Mouse (Mus musculus) liver (tissue): ENCODE measurements around the gene Nol4l.

Experiments used
- DNase-seq: peaks from one replicate; pipeline ENCODE4 v3.0.0-alpha.2; 2020; ENCODE audit warnings: mixed read lengths

The Nol4l gene

DNA sequence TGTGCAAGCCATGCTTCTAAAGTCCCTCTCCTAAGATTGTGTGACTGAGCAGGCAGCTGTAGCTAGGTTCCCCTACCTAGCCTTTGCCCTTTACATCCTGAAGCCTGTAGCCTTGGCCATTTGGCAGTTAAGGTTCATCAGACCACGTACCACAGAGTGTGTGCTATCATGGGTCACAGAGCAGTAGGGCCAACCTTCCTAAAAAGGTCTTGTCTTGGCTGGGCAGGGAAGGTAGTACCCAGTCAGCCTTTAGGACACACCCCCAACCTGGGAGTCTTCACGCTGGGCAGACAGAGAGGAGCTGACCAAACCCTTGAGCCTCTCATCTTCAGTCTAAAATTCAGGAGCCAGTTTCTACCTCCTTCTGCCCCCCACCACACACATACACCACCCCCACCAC lies 89.0 kb downstream of the Nol4l start:
- no peak for DNase-seq

DNA sequence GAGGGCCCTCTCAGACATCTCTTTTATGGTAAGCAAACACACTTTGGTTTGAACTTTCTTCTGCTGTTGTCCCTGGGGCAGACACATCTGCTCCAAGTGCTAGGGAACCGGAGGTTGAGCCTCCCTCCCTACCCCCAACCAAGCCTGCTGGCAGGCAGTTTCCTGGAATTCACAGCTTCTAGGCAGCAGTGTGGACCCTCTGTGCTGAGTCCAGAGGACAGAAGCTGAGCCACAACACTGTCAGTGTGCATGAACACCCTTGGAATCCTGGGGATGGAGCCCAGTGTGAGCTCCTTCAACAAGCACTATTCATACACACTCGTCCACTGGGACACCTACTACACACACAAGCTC lies 92.5 kb downstream of the Nol4l start:
- DNase-seq = no peak

DNA sequence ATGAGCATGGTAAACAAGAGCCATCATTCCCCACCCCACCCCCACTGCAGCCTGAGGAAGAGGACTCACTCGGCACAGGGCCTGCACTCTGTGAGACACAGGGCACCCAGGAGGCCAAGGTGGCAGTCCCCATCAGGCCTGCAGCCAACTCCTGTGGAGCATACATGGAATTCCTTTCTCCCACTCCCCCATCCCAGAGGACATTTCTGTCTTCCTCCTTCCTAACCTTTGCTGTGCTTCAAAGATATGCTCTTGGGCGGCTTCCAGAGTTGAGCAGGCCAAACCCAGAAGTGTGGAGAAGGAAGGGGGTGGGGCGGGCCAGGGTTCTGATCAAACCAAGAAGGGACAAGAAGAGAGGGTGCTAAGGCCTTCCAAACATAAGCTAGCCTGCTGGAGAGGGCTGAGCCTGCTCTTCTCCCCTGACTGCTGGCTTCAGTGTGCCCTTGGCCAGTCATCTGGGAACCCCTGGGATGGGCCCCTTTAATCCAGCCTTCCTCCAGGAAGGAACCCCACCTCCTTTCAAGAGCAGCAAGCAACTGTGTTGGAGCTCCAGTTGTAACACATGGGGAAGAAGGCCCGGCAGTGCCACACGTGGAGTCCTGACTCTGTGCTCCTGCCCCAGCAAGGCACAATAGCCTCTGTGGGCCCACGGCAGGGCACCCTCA lies 93.0 kb downstream of the Nol4l start:
- DNase-seq = peak; percentile 47

DNA sequence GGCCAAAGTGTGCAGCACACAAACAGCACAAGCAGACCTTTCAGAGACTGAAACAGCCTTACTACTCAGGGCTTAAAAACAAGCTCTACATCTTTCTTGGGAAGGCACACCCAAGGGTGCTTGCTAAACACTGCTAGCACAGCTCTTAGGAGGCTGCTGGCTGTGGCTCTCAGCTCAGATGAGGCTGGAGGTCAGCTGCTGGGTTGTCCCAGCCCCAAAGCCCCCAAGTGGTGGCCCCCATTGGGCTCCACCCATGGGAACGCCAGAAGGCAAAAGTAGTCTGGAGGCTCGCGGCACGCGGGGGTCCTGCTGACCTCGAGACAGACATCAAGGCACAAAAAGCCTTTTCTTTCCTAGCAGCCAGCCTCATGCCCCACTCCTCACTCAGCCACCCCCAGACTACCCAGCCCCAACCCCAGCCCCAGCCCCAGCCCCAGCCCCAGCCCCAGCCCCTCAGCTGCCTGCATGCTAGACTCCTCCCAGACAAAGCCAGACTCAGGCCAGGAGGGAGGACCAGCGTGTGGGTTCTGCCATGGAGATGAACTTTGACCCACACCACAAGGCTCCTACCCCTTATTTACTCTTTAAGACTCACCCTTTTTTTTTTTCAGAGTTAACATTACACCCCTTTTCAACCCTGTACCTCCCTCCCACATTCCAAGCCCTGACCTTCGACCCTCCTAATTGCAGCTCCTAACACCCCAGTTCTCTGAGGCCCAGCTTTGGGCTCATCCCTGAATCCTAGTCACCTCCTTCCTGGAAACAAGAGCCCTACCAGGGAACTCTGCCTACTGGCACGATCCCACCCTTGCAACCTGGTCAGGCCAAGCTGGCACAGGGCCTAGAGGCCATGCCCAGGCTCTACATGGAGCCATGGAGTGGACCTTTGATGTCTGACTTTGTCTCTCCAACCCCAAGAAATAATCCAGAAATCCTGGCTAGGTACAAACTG lies 94.6 kb downstream of the Nol4l start:
- DNase-seq = no peak

DNA sequence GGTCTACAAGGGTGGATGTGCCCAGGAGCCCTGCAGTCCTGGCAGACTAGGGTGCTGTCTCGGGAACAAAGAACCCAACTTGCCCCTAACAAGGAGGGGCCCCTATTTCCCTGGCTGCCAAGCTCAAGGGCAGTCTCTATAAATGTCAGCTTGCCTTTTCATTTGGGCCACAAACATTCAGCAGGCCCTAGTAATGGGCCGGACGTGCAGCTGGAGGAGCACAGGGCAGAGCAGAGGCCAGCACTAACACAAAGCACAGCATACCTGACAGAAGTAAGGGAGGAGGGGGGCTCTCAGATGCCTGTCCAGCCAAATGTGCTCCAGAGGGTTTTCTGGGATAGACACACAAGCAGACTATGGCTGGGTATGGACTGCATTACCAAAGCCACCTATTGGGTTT lies 95.9 kb downstream of the Nol4l start:
- DNase-seq = no peak

DNA sequence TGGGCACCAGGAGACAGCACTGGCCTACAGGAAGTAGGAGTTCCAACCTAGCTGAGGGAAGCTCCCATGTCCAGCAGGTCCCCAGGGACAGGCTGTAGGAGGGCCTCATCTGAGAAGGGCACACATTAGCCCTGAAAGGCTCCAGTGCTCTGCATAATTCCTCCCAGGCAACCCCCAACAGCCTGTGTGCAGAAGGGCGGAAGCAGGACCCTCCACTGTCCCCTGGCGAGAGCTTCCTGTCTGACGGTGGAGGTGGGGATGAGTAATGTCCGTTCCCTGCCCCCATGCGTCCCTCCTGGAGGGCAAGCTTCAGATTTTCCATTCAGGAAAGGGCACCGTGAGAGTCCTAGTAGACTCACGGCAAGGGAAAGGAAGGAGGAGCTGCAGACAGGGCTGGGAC lies 97.3 kb downstream of the Nol4l start:
- peak; percentile 26 for DNase-seq

DNA sequence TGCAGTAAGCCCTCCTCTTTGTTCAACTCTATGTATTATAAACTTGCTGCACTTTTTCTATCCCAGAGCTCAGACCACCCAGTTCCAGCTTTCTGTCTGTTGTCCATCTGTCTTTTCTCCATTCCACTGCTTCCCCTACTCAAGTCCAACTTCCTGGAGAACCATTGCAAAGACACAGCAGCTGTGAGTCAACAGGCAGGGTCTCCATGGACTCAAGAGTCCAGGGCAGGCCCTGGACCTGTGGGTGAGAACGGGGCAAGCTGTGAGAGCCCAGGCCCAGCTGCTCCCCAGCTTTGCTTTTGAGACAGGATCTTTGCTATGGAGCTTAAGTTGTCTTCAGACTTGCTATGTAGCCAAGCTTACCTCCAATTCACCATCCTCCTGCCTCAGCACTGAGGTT lies 99.2 kb downstream of the Nol4l start:
- no peak for DNase-seq

DNA sequence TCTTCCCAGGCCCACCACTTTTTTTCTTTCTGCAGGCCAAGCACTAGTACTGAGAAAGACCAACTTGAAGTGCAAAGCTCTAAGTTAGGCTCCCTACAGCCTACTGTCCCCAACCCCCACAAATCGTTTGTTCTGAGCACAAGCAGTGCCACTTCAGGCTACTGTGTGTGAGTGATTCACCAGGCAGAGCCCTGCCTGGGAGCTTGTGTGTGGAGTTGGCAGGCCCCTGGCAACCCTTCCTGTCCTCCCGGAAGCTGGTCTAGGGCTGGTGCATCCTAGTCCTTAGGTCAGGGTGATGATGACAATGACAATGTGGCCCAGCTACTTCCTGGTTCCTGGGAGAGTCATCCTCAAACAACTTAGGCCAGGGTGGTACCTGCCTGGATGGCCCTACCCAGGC lies 101.3 kb downstream of the Nol4l start:
- no peak for DNase-seq

DNA sequence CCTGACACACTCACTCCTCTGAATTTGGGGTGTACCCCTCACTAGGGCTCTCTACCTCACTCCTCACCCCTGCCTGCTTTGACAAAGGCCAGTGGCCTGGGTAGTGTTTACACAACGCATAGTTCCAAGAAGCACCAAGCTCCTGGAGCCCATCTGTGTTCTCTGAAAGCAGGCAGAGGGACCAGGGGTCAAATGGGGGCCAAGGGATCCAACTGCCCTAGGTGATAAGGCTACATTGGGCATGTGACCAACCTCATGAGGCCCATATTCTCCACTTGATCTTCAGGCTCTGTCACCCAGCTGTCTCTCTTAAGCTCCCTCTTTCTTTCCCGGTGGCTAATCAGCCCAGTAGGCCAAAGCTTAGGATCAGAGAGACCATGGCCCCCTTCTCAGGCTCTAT lies 102.8 kb downstream of the Nol4l start:
- DNase-seq = peak; percentile 50

DNA sequence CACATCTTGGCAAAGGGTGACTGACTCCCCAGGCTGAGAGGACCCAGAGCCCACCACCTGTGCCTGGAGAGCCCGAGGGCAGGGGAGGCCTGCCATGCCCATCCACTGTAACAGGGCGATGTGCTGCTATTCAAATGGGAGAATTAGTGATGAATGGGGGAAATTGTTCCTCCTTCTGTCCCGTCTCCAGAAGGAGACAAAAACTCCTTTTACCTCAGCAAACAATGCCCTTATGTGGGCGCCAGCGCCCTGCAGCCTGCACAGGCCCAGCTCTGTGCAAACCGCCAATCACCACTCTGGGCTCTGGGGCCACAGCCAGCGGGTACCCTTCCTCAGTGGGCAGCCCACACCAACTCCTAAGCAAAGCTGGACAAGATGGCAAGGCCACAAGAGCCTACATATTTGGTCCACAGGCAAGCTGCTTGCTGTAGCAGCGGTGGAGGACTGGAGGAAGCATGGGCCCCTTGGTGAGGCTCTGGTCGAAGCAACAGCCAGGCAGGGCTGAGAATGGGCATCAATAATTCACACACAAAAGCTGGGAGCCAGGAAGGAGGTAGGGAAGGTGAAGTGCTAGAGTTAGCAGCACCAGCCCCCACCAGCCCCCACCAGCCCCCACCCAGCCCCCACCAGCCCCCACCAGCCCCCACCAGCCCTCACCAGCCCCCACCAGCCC lies 103.6 kb downstream of the Nol4l start:
- DNase-seq = no peak

DNA sequence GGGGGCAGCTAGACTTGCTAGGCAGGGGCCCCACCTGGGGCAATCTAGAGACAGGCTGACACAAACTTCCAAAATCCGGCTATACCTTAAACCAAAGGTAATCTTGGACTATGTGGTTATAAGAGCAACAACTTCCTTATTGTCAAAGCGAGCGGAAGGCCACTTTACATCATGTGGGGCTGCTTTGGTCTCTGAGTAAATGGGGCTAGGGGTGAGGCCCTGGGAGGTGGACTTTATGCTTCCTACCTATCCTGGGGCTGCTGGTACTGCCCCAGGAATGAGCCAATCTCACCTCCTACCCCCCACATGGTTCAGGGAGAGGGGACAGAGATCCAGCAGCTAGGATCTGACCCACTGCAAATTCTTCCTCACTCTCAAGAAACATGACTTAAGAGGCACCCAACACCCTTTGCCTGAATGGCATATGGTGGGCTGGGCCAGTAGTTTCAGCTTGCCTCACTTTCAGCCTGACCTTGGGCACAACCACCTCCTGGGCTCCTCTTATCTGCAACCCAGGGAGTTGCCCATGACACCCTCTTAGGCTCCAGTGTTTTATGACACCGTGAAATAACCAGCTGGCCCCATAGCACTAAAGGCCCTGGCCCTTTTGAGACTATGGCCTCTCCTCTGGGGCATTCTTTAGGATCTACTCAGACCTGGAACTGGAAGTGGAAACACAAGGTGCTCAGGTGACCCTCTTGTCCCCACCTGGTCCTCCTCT lies 104.5 kb downstream of the Nol4l start:
- no peak for DNase-seq

DNA sequence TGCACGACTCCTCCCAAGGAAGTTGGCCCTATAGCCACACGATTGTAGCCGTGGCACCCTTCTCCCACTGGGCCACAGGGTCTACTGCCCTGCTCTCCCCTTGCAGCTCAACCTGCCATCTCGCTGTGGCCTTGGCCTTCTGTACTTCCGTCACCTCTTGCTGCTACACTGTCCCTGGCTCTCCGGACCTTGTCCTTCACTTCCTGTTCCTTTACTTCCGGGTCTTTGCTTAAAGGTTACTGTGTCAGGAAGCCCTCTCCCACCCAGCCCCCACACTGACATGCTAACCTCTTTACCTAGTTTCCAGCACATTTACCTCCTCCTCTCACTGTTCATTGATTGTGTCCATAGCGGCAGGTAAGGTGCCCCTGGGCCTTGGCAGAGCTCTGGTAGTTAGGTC lies 105.2 kb downstream of the Nol4l start:
- DNase-seq = no peak

DNA sequence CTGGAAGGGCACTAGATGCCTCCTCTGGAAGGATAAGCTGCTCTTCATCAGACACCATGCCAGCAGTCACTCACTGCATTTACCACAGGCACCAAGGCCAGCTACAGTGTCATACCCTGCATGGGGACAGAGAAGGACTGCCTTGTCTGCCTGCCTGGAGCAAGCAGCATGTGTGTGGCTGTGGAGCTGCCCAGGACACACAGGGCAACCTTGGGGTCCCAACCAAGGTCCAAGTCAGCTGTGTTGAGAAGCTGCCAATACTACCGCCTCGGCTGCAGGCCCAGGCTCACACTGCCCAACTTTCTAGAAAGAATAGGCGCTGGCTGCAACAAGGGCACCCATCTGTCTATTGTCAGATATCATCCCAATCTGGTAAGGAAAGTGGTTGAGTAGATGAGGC lies 106.7 kb downstream of the Nol4l start:
- no peak for DNase-seq

DNA sequence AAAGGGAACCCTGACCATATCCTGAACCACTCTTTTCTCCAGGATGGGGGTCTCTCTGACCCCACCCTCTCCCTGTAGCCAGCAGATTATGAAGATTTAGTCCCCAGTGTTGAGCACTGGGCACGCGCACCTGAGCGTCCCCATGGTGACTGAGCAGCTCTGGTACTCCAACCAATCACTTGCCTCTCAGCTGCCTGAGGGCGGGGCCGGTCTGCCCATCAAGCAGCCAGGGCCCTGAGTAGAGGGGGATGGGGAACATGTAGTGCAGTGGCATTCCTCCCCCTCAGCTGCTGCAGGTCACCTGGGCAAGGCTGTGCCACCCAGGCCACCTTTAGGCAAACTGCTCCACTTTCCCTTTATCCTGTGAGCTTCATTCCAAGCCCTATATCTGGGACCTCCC lies 107.7 kb downstream of the Nol4l start:
- no peak for DNase-seq

DNA sequence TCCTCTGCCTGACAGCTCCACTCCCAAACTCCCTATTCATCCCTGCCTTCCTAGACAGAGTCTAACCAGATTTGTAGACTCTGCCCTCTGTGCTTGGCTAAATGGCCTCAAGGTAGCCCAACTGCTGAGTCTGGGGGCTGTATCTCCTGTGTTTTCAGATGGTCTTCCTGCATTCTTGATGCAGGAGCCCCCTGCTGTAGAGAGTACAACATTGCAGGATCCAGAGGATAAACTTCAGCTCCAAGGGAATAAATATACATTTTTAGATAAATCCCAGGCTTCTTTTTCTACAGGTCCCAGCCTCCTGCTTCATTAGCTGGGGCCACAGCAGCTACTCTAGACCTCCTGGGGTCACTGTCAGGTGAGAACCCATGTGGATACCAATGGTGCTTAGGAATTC lies 108.5 kb downstream of the Nol4l start:
- no peak for DNase-seq

DNA sequence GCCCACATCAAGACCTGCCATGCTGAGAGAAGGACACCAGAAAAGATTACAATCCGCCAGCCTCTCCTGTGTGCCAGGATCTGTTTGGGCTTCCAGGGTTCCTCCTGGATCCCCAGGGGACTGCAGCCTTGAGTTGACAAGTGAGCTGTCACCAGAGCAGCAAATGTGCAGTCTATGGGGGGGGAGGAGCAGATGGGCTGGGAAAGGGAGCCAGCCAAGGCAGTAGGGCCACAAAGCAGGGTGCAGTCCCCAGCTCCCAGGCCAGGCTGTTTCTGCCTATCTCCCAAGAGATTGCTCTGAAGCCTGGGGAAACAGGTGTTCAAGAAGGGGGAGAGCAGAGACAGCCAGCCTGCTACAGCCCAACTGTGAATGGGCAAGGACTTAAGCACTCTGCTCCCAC lies 111.4 kb downstream of the Nol4l start:
- DNase-seq = no peak

DNA sequence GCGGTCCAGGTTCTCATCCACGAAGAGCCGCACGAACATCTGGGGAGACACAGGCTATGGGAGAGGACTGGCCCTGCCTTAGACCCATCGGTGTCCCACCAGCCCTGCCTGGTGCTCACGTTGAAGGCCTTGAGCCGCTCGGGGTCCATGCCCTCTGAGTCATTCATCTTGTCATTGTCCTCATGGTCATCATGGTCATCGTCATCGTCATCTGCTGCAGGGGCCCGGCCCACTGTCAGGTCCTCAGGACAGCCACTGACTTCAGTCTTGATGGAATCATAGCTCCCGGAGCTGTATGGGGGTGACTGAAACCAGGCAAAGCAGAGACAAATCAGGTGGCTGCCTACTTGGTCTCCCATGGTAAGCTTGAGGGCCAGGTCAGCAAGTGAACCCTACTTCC lies 111.9 kb downstream of the Nol4l start:
- DNase-seq = no peak

DNA sequence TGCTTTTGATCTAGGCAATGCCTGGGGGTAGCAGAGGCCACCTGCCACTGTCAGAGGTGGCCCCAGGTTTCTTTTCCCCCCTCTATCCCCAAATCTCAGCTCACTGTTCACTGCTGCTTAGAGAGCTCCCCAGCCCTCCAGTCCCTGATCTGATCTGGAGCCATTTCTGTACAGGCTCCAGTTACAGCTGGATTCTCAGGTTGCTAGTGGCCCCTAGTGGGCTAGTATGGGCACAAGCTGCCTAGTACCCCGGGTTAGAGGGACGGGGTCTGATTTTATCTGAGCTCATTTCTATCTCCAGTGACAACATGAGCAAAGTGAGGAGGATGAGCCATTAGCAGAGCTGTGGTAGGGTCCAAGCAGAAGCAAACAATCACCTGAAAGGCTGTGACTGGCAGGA lies 115.2 kb downstream of the Nol4l start:
- DNase-seq = peak; percentile 23

DNA sequence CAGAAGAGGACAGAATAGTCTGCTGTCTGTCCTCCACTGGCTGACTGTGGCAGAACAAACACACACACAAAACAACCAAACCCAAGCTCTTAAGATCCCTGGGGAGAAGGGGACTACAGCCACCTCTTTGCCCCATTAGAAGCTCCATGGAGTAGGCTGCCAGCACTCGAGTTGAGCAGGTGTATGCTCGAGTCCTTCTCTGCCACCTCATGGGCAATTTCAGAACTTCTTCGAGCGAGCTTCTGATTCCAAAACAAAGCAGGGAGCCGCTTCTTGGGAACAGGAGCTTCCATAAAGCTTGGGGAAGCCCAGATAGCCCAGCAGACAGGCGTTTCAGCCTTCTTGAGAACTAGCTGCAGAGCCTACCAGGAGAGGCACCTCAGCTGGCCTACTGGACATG lies 117.2 kb downstream of the Nol4l start:
- DNase-seq = no peak

DNA sequence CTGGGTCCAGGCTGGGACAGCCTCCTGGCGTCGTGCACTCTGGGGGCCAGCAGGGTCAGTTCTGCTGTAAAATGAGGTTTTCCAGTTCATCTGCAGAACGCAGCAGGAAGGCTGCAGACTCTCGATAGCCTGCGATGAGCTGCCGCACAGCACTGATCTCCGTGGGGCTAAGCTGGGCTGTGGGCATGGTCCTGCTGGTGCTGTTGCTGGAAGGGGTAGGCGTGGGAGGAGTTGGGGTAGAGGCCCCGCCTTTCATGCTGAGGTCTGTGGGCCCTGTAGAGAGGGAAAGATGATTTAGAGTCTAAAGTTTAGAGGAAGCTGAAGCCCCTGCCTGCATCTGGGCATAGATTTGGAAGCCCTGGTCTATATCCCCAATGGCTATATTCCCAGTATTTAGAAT lies 118.2 kb downstream of the Nol4l start:
- no peak for DNase-seq

DNA sequence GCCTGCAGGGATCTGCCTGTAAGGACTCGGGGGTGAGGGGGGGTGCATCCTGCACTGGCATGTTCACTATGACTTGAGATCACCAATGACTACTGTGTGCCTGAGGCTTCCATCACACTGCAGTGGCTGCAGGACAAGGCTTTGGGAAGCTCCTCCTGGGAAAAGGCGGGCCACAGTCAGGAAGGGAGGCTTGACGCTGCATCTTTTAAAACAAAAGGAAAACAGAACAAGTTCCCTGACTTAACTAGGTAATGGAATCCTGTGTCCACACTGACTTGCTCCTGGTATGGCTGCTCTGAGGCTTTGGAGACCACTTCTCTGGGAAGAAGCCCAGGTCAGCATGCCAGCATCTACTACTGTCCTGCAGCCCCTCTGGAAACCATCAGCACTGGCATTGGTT lies 120.8 kb downstream of the Nol4l start:
- DNase-seq = no peak

DNA sequence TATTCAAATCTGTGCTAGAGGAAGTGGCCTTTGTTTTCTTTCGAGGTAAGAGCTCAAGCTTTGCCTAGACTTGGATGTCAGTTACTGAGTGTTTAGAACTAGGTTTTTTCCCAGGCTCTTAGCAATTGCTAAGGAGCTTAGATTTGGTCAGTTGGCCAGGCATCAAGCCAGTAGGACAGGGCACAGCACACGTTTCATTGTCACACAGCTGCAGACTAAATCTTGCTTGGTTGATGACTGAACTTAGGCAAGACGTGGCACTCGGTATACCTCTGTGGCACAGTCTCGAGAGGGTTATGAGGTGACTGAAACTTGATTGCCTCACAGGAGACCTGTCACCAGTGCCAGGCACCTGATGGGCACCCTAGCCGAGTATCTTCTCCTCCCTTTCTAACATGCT lies 122.9 kb downstream of the Nol4l start:
- DNase-seq = no peak

DNA sequence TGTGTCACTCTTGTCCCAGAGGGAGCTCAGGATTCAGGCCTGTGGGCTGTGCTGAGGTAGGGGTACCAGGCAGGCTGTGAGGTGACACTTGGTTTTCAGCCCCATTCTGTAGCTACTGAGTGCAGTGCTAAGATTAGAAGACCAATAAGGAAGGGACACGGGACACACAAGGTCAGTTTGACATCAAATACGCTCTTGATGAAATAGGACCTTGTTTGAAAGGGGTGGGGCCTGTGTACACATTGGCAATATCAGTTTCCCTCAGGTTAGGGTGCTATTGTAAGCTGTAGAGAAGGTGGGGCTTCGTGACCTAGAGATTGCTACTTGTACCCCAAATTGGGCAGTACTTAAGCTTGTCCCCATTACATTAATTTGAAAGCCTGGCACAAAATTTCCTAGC lies 124.9 kb downstream of the Nol4l start:
- DNase-seq = no peak
